18 mouse cellular contexts compared by ENCODE assay signal in the genomic region with DNA sequence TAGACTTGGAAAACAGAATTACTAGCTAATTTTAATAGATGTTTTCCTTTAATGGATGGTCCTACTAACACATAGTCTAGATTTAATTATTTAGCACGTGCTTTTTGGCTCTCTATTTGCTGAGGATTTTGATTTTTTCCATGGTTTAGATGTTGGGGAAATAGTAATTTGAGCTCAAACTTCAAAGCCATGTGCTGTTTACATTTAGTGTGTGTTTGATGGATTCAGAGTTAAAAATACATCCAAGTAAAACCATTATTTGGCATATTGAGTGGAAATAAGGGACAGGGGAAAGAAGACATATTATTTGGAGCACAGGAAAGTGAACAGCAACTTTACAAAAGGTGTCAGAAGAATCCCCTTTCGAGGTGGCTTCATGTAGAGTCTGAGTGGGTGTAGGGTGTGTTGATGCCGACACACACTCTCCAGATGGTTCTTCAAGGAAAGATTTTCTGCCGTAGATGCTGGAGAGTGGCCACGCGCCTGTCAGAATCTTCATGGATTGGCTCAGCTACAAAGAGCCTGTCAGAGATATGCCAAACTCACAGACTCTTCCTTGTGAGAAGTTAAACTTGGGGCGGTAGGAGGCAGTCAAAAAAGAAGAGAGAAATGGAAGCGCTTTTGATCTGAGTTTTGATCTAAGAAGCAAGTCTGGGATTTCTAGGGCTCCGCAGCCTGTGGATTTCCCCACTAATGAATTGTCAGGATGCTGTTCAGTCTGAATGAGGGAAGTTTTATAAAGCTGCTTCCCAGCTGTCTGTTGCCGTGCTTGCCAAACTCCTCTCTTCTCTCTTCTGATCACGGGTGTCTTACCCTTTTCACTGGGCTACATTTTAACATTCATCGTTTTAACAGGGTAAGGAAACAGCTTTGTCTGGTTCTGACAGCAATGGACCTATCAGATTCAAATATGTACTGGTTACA.
A peak's percentile ranks its signal among the peaks of the same experiment; 100 is the strongest.
DNase-seq lines count a peak whose midpoint lies in the region; ATAC-seq and TF ChIP-seq lines count a peak whose summit lies in the region.
"Had no signal": no experiment of that assay in that cellular context is flagged by ENCODE, and none has a peak within 500 bp of the region (broad histone marks: within the 10 kb centered on the region; RNA-seq: fewer than 3 reads in every experiment).

No protein-coding gene starts in this region.

- peak overlapping the region; percentile 27; the same call in 1 of the 2 replicates for H3K4me2 ChIP-seq in lung, embryonic 15.5 days
- no peak overlapping the region for H3K4me2 ChIP-seq in hindbrain, embryonic 12.5 days (replicated peaks)
- H3K4me2 ChIP-seq: embryonic facial prominence, embryonic 15.5 days; midbrain, embryonic 12.5 days; neural tube, embryonic 15.5 days had no signal

- no peak overlapping the region for H3K9ac ChIP-seq in lung, embryonic 15.5 days
- H3K9ac ChIP-seq in hindbrain, embryonic 12.5 days, result no peak overlapping the region
- H3K9ac ChIP-seq: embryonic facial prominence, embryonic 15.5 days; liver, embryonic 14.5 days; midbrain, embryonic 12.5 days; neural tube, embryonic 15.5 days had no signal

- intact Hi-C loops in left cerebral cortex, postnatal 14 days (cut with DNase I), result no loop called here

- no peak for TF ChIP-seq POLR2A in lung, adult 2 months (IDR thresholded peaks at IDR 0.05; ENCODE audit: borderline replicate concordance, extremely low read depth, low read depth, low read length)

- no peaks in the 10 kb centered on the region for H3K36me3 ChIP-seq in lung, embryonic 15.5 days
- H3K36me3 ChIP-seq in hindbrain, embryonic 12.5 days, result no peaks in the 10 kb centered on the region
- H3K36me3 ChIP-seq: embryonic facial prominence, embryonic 15.5 days; midbrain, embryonic 12.5 days; neural tube, embryonic 15.5 days had no signal

- peak; percentile 72; the same call in 1 of the 2 replicates for ATAC-seq in lung, embryonic 15.5 days (ENCODE audit: borderline replicate concordance, extremely low read depth, low FRiP score, low TSS enrichment)
- no peak for ATAC-seq in hindbrain, embryonic 12.5 days (ENCODE audit: low FRiP score)
- ATAC-seq: intestine, embryonic 16.5 days had no signal

- H3K27me3 ChIP-seq in lung, embryonic 15.5 days, result no peaks in the 10 kb centered on the region
- no peaks in the 10 kb centered on the region for H3K27me3 ChIP-seq in hindbrain, embryonic 12.5 days
- H3K27me3 ChIP-seq: CH12.LX; embryonic facial prominence, embryonic 15.5 days; midbrain, embryonic 12.5 days; neural tube, embryonic 15.5 days had no signal

- 0 out of 2 replicates have a peak, but pooled peaks cover 12% of the 10 kb centered on the region for H3K4me1 ChIP-seq in lung, embryonic 15.5 days
- H3K4me1 ChIP-seq in lung, adult 2 months (ENCODE audit: control insufficient read depth, insufficient read depth, low read length), result no peaks in the 10 kb centered on the region
- no peaks in the 10 kb centered on the region for H3K4me1 ChIP-seq in hindbrain, embryonic 12.5 days
- H3K4me1 ChIP-seq: embryonic facial prominence, embryonic 15.5 days; midbrain, embryonic 12.5 days; neural tube, embryonic 15.5 days had no signal

- no peaks in the 10 kb centered on the region for H3K9me3 ChIP-seq in lung, embryonic 15.5 days
- H3K9me3 ChIP-seq in hindbrain, embryonic 12.5 days (replicated peaks), result no peaks in the 10 kb centered on the region
- H3K9me3 ChIP-seq: embryonic facial prominence, embryonic 15.5 days; midbrain, embryonic 12.5 days; neural tube, embryonic 15.5 days had no signal

- no peak overlapping the region for H3K4me3 ChIP-seq in lung, embryonic 15.5 days
- no peak overlapping the region for H3K4me3 ChIP-seq in lung, adult 2 months (replicated peaks; ENCODE audit: extremely low read depth, low read depth, low read length)
- no peak overlapping the region for H3K4me3 ChIP-seq in hindbrain, embryonic 12.5 days
- H3K4me3 ChIP-seq: embryonic facial prominence, embryonic 15.5 days; layer of hippocampus, adult 2 months; midbrain, embryonic 12.5 days; neural tube, embryonic 15.5 days had no signal

- DNase-seq in lung, adult 2 months, result no peak
- DNase-seq in frontal cortex, postnatal 14 days (ENCODE audit: low spot score in 2 of 2), result peak; percentile 34 to 39
- DNase-seq in left cerebral cortex, postnatal 14 days (ENCODE audit: low spot score in 2 of 2), result peak; percentile 45 to 47
- DNase-seq in right cerebral cortex, postnatal 4 days, result peak; percentile 50
- DNase-seq in gastrocnemius, adult 18-20 months (ENCODE audit: low spot score), result no peak
- DNase-seq: adrenal gland, postnatal 25 days; cerebellum, adult 8-10 months; spleen, adult 18-20 months; thymus, adult 2 months had no signal

- no peak for TF ChIP-seq CTCF in lung, adult 2 months (IDR thresholded peaks at IDR 0.05; ENCODE audit: insufficient read depth, low read length)

- 44% methylated on average over 12 of the region's 12 CpGs for WGBS in lung, embryonic 15.5 days
- 68% methylated on average over 12 of the region's 12 CpGs for WGBS in lung, adult 2 months
- 84% methylated on average over 12 of the region's 12 CpGs for WGBS in hindbrain, embryonic 12.5 days

- H3K27ac ChIP-seq in lung, embryonic 15.5 days, result peak overlapping the region; percentile 33; the same call in 1 of the 2 replicates
- H3K27ac ChIP-seq in hindbrain, embryonic 12.5 days, result no peak overlapping the region
- H3K27ac ChIP-seq: embryonic facial prominence, embryonic 15.5 days; layer of hippocampus, adult 2 months; liver, embryonic 14.5 days; midbrain, embryonic 12.5 days; neural tube, embryonic 15.5 days had no signal

Comparison
In these comparisons a context has a peak if more than half of its experiments do, and no peak if none do; other contexts are left out.
1. DNase-seq: peak in frontal cortex, postnatal 14 days (2 of 2), left cerebral cortex, postnatal 14 days (2 of 2) and right cerebral cortex, postnatal 4 days (single experiment); none in lung, adult 2 months (single experiment) and gastrocnemius, adult 18-20 months (single experiment).